Mouse (Mus musculus): ENCODE measurements at regions not wholly inside any gene's neighbourhood (a gene's known extent, or its start where the extent isn't known, plus 50 kb on each side); places are given as distances from the start of the nearest gene placed in this dataset.

- no peak for DNase-seq (ENCODE audit: low spot score)
These were observed 603.9 kb downstream of the Rps29 start for GRCm38 (mm10) chr12:68554943-68555627.

GRCm38 (mm10) chr12:68554292-68554691 lies 604.7 kb downstream of the Rps29 start:
- no peak for DNase-seq (ENCODE audit: low spot score)

DNA sequence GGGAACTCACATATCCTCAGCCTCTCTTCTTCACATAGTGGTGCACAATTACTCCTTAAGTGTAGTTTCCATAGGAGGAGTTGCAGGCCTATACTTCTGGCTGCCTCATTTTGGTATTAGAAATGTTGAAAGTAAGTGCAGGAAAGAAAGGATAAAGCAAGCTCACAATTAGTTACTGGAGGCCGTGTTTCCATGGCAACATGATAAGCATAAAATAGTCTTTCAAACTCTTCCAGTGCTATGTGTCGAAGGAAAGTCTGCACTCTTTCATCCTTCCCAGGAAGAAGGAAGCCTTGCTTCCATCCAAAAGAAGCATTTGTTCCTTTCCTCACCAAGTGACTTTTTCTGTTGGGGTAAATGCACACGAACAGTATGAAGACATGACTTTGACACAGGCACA lies 617.2 kb downstream of the Rps29 start:
- DNase-seq (ENCODE audit: low spot score) = no peak

- no peak for DNase-seq (ENCODE audit: low spot score)
These were observed 658.2 kb downstream of the Rps29 start for GRCm38 (mm10) chr12:68500794-68501193.

GRCm38 (mm10) chr12:68463032-68463431 lies 696.0 kb downstream of the Rps29 start:
- DNase-seq (ENCODE audit: low spot score) = no peak

GRCm38 (mm10) chr12:68458196-68458595 lies 700.8 kb downstream of the Rps29 start:
- DNase-seq (ENCODE audit: low spot score) = no peak

DNA sequence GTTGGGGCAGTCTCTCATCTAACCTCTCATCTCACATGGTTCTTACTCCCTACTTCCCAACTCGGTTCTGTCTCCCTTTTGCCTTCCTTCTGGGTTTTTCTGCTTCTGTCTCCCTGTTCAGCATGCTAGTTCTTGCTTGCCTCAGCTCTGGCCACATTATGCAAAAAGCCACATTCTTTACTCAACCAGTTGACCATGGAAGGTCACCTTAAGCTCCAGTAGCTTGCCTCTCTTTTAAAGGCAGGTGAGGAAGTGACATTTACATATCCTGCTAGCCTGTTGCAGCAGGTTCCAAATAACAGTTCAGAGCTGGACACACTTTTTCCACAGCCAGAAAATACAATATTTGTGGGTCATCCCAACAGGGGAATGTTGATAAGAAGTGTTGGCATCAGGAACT lies 732.4 kb downstream of the Rps29 start:
- DNase-seq (ENCODE audit: low spot score) = no peak

DNA sequence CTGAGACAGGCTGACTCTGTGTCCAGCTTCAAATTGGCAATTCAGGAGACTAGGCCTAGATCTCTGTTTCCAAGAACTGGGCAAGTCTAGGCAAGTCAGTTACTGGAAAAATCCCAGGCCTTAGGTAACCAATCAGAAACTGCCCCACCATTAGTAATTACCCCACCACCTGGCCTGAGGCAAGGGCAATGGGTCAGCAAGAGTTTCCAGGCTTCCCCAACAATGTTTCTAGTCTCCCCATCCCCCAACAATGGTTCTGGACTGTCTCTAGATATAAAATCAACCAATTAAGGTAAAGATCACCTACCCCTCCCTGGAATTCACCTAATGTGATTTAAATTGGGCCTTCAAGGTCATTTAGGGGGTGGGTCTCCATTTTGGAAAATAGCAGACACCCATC lies 734.0 kb downstream of the Rps29 start:
- DNase-seq (ENCODE audit: low spot score) = no peak

All from urinary bladder, postnatal 14 days (tissue).